Mouse (Mus musculus): ENCODE data around the gene Mbnl2. TPM values are rescaled to one million over a fixed set of nuclear protein-coding genes. Genes with fewer than 3 reads are reported as not detected.

Mbnl2 gene
- polyA plus RNA-seq, 2 experiments from 2014 or later = 44.6 to 46.0 TPM

DNA sequence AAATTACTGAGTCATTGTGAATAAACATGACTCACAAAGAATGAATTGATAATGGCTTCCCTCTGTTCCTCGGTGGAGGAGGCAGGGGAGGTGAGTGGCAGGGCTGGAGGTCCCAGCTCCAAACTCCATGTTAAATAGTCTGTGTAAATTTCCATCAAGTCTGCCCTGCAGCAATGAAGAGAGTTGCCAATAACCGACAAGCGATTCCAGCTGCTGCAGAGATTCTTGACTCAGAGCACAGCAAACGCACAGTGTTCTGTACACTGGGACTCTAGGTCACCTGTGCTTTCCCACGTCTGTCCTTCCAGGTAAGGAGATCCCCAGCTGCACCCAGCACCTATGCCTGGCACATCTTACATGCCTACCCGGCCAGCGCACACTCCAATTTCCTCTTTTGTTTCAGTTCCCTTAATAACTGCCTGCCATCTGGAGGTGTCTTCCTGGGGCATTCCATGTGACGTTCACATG, 158.5 kb downstream of the Mbnl2 start:
- ATAC-seq = no peak

DNA sequence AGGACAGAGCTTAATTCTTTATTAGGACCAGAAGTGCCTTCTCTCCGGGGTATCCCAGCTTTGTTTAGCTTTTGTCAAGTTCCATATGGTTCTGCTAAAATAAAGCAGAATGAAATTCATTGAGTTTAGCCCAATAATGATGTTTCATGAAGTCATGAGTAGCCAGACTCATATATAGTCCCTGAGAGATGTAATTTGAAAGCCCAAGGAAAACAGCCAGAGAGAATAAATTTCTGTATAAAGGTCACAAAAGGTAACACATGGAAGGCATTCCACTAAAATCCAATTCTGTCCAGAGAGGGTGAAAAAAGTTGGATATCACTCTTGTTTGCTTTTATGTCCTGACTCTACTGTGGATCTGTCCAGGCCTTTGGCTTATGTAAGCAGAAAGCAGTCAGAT, 159.4 kb downstream of the Mbnl2 start:
- ATAC-seq = no peak

DNA sequence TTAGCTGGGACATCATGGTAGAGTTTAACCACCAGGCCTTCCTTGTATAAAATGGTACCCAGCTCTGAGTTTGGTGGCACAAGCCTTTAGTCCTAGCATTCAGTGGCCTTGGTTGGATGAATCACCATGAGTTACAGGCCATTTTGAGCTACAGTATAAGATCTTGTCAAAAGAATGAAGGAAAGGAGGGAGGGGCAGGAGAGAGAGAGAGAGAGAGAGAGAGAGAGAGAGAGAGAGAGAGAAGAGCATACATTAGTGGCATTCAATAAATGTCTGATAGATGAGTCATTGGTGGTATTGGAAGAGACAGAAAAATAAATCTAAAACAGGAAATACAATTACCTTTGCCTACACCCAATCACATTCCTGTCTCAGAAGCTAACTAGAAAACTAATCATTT, 165.2 kb downstream of the Mbnl2 start:
- ATAC-seq = no peak

DNA sequence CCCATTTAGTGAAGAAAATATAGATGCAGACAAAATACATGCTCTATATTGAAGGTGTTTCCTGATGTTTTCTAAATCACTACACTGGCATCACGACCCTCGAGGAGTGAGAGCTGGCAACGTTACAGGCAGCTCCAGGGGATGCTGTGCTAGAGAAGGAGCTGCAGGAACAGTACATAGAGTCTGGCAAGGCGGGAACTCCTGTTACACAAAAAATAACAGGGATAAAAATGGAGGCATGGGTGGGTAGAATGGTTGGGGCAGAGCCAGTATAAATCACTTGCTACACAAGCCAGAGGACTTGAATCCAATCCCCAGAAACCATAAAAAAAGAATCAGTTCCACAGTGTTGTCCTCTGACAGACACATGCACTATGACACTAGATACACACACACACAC, 165.8 kb downstream of the Mbnl2 start:
- no peak for ATAC-seq

DNA sequence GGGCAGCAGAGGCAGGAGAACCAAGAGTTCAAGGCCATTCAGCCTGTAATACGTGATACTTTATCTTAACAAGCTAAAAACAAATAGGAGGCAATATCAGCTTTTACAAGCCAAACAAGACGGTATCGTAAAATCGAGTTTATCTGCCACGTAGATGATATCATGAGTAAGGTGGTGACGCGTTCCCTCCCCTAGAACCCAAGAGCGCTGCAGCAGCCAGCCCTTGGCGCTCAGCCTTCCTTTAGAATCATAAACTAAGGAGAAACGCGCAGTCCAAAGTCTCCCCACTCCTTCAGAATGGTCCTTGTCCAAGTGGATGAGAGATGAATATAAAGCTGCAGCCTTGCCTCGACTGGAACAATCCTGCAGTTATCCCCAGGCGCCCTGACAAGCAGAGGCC, 166.4 kb downstream of the Mbnl2 start:
- no peak for ATAC-seq

DNA sequence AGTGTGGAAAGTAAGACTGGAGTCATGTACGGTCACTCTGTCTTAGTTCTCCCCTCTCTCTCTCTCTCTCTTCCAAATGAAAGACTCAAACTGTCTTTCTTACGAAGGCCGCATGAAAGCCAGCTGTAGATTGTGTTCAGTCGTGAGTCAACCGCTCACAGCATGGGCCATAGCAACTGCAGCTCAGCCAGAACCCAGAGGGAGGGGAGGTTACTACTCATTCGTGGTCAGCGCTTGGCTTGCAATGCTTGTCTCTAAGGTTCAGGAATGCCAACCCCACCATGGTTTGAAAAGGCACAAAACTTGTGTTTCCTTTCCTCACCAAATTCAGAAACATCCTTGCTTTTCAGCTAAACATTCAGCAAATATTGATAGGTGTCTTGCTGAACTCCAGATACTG, 178.8 kb downstream of the Mbnl2 start:
- no peak for ATAC-seq

DNA sequence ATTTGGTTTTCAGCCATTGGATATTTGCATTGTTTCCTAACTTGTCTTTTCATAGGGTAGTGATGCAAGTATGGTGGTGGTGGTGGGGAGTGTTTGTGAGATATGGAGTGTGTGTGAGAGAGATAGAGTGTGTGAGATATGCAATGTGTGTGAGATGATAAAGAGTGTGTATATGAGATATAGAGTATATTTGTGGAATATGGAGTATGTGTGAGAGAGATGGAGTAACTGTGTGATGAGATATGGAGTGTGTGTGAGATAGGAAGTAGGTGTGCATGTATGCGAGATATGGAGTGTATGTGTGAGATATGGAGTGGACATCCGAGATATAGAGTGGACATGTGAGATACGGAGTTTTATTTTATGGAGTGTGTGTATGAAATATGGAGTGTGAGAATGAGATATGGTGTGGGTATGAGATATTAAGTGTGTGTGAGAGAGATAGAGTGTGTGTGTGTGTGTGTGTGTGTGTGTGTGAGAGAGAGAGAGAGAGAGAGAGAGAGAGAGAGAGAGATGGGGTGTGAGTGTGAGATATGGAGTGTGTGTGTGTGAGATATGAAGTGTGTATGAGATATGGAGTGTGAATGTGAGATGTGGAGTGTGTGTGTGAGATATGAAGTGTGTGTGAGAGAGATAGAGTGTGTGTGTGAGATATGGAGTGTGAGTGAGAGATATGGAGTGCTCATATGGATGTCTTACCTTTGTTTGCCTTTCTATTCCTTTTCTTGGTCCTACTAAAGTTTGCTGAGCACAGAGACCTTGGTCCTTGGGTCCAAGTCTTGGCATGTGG, 188.7 kb downstream of the Mbnl2 start:
- no peak for ATAC-seq

DNA sequence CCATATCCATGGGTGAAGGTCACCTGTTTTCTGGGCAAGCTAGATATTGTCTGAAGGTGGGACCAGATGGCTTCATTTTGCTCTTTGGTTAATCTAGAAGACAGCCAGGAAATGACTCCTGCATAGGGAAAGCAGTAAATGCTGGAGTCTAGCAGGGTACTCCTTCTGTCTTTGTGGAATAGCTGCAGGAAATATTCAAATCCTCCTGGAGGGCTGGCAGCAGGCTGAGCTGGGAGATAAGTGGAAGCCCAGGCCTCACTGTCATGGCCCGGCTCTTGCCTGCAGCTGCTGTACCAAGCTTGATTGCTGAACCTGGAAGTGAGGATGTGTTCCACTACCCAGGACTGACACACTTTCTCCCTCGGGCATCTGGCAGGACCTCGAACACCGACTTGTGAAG, 191.3 kb downstream of the Mbnl2 start:
- ATAC-seq = no peak

DNA sequence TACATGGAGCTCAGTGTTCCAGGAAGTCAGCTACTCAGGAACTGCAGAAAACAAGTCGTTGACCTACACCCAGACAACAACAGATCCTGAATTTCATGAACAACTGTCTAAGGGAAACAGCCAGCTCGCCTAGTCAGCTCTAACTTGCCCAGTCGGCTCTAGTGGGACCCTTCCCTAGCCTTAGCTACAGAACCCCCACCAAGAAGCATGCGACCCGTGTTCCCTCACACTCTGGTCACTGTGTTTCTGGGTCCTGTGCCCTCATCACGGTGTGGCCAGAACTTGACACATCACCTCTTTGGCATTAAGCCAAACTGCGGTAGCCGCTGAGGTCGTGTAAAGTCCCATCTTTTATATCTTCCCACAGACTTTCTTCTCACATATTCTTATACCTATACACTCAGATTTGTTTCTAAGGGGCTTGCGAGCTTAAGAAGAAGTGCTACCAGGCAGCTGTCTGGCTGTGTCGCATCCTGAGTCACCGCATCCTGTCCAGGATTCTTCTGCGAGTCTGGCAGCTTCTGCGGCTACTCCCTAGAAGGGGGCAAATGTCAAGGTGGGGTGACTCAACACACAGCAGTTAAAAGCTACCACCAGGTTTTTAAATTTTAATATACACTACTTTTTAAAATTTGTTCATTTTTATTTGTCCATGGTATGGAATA, 193.8 kb downstream of the Mbnl2 start:
- no peak for ATAC-seq

DNA sequence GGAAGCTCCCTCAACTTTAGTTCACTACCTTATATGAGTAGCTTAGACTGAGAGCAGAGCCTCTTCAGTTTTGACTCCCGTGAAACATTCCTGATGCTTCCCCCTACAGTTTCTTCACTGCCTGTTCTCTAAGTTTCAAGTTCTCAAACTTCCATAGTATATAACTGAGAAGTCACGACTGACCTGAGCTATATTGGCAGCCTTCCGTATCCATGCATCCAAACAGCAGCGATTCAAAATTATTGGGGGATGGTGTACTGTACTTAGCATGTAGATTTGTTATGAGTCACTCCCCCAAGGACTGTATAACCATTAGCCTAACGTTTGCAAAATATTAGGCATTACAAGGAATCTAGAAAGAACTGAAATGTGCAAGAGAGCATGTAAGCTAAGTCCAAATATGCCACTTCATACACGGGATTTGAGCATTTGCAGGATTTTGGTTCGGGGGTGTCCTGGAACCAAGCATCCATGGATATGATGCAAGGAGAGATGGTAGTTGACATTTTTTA, 200.8 kb downstream of the Mbnl2 start:
- ATAC-seq = no peak

DNA sequence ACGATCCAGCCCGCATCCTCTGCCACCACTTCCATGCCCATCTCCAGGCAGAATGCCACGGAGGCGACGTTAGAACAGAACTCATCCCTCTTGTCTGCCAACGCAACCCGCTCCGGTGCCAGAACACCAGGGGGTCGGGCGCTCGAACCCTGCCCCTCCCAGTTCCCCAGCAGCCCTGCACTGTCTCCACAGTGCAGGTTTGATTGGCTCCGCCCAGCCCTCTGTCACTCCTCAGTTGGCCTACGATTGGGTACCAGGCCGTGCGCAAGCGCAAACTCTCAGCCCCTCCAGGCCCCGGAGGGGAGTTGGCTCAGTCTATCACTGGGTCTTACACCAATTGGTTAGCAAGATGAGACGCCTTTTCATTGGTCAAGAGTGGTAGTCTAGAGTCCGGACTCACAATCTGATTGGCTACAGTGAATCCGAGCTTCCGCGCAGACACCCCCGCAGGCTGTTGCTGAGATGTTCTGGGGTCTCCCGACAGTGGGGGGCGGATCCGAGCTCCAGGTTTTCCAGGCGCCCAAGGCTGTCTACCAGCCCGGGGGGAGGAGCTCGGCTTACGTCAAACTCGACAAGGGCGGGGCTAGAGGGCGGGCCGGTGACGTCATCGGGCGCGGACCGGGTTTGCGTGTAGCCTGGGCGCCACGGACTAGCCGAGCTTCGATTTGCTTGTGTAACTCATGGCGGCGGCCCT, 202.0 kb downstream of the Mbnl2 start:
- peak; percentile 82 for ATAC-seq

DNA sequence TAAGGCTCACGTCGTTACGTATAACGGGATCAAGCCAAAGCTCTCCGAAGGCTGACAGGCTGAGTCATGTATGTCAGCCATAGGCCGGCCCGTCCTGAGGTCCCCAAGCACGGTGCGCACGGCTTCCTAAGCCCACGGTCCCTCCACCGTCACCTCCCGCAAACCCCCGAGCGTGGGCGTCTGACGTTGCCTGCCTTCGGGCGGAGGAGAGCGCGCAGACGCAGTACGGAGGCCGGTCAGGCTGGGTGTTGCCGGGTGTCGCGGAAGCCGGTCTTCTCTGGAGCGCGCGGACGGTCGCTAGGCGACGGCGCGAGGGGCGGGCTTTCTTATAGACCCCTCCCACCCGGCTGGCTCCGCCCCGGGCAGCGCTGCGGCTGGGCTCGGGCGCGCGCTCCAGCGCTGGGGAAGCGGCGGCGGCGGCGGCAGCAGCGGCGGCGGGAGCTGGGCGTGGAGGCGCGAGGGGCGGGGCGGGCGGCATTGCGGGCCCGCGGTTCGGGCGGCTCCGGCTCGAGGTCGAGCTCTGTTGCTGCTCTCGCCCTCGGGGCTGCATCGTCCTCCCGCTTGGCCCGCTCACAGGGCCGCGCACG, 202.6 kb downstream of the Mbnl2 start, which contains the start of gene Rap2a:
Gene Rap2a (plus strand): TSS at position 463 of the 587 bp plus-strand sequence.
- peak; percentile 69 for ATAC-seq

DNA sequence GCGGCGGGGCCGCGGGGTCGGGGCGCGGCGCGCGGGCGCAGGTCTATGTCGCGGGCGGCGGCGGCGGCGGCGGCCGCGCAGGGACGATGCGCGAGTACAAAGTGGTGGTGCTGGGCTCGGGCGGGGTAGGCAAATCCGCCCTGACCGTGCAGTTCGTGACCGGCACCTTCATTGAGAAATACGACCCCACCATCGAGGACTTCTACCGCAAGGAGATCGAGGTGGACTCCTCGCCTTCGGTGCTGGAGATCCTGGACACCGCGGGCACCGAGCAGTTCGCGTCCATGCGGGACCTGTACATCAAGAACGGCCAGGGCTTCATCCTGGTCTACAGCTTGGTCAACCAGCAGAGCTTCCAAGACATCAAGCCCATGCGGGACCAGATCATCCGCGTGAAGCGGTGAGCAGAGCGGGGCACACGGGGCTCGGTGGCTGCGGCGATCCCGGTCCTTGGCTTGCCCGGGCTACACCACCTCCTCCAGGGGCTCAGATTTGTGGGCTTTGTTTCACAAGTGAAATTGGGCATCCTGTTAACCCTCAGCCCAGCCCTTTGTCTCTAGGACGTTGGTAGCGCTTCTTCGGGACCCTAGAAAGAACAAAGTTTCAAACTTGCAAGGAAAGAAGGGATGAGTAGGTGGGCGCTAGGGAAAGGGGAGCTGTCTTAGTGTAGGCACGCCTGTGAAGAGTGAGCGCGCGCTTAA, 203.3 kb downstream of the Mbnl2 start:
- ATAC-seq = peak; percentile 1

DNA sequence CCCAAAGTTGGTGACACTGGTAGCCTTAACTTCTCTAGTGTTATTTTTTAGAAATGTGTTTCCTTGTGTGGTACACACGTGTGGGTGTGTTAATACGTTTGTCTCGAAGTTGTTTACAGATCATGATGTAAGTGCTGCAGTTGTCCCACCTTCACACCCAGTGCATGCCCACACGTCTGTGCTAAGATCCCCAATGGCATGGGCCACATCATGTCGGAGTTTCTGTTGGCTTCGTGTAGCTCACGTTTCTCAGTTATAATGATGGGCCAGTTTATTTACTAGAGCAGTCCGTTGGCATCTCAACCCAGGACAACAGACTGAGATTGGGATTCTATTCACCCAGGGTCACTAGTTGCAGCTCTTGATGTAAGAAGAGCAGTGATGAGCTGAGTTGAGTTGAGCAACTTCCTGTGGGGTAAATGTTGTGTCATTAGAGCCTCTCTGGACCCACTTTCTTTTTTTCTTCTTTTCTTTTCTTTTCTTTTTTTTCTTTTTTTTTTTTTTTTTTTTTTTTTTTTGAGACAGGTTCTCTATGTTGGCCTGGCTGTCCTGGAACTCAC, 205.0 kb downstream of the Mbnl2 start:
- no peak for ATAC-seq

DNA sequence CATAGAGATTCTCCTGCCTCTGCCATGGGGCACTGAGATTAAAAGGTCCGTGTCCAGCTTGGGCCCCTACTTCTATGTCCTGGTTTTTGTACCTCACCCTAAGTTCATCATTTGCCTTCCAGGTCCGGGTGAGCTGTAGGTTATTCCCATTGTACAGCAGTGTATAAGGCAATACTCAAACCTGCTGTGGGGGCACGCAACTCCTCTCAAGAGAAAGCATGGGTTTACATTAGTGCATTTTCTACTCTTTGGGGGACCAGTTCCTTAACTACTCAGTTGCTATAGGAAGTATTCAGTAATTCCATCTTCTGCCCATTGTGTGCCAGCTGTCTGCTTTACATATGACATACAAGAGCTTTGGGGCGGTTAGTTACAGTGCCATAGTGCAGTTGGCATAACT, 205.5 kb downstream of the Mbnl2 start:
- ATAC-seq = no peak

Other genes with a start within 250 kb of the Mbnl2 start
- not detected for gene Oxgr1, start 233.2 kb upstream of the Mbnl2 start, polyA plus RNA-seq (2017; shearing (Covaris generic))
- gene Rap2a, start 202.8 kb downstream of the Mbnl2 start, polyA plus RNA-seq (2017; shearing (Covaris generic)) = 1 to 10 TPM; 1.0 to 1.2 TPM

Data from activated CD4-positive, CD25-positive, alpha-beta regulatory T cell, adult 4 months (primary cell).